Mouse (Mus musculus) thymus, postnatal 10 days (tissue): ENCODE results near the gene Adamts12.

Experiments
- DNase-seq, 2 experiments: peaks; one replicate each; pipeline ENCODE4 v3.0.0; 2021; ENCODE audit warnings: low spot score in 2 of 2

Adamts12 gene

DNA sequence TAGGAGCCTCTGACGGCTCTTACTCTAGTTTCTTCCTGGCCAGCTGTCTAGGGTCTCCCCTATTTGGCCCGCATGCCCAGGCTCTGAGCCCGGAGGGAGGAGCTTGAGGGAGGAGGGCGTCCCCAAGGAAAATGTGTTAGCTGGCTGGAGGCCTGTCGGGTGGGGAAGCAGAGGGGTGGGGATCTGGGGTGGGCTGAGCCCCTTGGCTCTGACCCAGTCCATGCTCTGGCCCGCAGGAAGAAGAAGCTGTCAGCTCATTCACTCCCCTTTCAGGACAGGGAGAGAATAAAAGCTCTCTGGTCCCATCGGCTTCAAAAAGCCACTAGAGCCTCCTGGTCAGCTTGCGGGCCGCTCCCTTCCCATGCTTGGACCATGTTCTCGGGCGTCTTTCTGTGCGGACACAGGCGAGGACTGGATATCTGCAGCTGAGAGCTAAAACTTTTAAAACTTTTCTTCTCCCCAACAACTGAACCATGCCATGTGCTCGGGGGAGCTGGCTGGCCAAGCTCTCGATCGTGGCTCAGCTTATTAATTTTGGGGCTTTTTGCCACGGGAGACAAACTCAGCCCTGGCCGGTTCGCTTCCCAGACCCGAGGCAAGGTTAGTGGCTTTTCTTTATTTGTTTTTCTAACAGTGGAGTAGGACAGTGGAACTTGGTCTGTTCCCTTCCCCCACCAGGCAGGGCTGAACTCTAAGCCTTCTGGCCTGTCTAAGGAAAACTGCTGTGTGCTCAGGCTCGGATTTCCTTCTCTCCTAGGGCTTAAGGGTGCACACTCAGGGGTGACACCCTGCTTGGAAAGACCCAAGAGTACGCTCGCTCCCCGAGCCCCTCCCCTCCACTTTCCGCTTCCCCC, at the start of gene Adamts12:
Adamts12 (plus strand) TSS at position 233 of the 854 bp plus-strand sequence.
- DNase-seq, result no peak

- no peak for DNase-seq
Observed at GRCm38 (mm10) chr15:11014931-11015330, 49.7 kb upstream of the Adamts12 start.

GRCm38 (mm10) chr15:11026801-11027561, 37.6 kb upstream of the Adamts12 start:
- no peak for DNase-seq

DNA sequence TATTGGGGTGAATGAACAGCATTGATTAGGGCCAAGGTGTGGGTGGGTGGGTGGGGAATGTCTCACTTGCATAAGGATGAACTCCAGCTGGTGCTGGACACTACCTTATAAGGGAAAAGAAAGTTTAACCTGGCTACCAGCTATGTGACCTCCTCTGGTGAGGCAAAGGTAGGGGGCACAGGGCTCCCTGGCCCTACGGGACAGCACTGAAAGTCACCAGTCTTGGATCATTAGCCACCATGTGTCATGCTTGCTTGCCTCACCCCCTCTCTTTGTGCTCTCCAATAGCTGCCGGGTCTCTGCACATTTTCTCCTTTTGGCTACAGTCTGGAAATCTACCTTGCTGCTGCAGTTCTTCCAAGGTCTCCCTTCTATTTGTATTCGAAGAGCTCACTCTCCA, 34.4 kb upstream of the Adamts12 start:
- DNase-seq, result no peak

DNA sequence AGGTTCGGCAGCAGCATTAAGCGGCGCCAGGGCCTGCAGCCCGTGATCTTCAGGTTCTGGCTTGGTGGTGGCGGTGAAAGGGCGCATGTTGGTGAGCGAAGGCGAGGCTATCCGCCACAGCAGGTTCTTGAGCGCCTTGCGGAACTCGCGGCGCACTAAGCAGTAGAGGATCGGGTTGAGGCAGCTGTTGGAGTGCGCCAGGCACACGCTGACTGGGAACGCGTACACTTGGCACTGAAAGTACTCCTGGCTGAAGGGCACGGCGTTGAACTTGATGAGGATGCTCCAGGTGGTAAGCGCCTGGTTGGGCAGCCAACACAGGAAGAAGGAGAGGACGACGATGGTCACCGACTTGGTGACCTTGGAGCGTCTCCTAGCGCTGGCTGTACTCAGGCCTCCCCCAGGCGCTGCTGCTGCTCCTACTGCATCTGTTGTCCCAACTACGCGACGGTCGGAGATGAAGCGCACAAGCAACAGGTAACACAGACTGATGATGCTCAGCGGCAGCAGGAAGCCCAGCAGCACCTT, 28.6 kb upstream of the Adamts12 start:
- no peak for DNase-seq

DNA sequence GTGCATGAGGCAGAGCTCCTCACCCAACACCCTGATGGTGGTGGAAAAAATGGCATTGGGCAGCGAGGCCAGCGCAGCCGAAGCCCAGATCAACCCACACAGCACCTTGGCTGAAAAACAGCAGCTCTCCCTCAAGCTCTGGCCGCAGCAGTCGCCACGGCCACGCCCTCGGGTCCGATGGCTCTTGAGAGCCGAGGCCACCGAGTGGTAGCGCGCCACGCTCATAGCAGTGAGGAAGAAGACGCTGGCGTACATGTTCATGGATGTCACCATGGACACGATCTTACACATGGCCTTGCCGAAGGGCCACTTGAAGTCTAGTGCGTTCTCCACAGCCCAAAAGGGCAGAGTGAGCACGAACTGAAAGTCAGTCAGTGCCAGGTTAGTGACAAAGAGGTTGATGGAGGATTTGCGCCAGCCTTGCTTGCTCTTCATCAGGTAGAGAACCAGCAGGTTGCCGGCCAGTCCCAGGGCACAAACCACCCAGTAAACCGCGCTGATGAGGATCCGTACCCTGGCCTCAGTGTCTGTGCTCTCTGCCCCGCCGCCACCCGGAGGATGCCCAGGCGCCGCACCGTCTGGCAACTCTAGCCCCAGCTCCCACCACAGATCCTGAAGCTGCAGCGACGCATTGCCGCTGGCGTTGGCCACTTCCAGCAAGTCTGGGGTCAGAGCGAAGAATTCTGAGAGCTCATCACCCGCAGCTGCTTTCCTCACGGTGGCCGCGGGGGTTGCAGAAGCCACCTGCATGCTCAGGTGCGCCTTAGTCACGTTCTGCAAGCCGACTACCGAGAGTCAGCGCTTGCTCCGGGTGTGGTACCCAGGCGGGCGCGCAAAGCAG, 27.8 kb upstream of the Adamts12 start:
- no peak for DNase-seq

- no peak for DNase-seq
Observed at GRCm38 (mm10) chr15:11037376-11037695, 27.3 kb upstream of the Adamts12 start.

DNA sequence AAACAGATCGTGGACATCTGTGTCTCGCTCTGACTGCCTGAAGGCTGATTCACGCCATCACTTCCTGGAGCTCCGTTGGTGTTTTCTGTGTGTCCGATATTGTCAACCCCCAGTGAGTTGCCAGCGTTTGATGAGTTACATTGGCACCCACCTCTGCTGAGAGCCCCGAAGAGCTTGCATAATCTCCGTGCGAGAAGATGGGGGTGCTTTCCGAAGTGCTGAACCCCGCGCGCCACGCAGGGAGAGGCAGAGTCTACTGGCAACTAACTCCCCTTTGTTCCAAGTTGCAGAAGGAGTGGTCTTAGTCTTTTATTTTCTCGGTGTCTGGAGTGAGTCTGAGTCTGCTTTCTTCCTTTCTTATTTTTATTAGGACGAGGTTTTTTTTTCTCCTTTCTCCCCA, 26.9 kb upstream of the Adamts12 start, which contains the start of gene Rxfp3:
Rxfp3 (minus strand) TSS at position 281 of the 400 bp plus-strand sequence.
- DNase-seq, result no peak

GRCm38 (mm10) chr15:11038476-11038875, 26.1 kb upstream of the Adamts12 start:
- DNase-seq, result no peak

GRCm38 (mm10) chr15:11040067-11040466, 24.5 kb upstream of the Adamts12 start:
- DNase-seq, result no peak

GRCm38 (mm10) chr15:11041229-11041628, 23.4 kb upstream of the Adamts12 start:
- DNase-seq, result no peak

DNA sequence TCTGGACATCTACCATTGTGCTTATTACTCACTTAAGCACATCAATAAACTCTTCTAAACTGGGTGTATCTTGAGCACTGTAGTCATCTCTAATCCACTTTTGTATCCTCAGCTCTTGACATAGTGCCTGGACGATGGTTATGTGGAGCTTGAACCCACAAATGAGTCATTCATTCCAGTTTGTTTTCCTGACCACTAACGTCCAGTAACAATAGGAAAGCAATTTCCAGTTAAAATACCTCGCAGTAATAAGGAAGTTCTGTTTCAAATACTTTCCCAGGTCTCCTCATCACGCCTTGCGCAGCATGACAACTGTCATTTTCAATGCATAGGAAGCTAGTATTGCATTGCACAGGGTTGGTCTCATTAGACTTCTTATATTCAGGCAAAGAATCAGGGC, 21.8 kb upstream of the Adamts12 start:
- DNase-seq, result no peak

GRCm38 (mm10) chr15:11053678-11054439, 10.7 kb upstream of the Adamts12 start:
- DNase-seq, result no peak

DNA sequence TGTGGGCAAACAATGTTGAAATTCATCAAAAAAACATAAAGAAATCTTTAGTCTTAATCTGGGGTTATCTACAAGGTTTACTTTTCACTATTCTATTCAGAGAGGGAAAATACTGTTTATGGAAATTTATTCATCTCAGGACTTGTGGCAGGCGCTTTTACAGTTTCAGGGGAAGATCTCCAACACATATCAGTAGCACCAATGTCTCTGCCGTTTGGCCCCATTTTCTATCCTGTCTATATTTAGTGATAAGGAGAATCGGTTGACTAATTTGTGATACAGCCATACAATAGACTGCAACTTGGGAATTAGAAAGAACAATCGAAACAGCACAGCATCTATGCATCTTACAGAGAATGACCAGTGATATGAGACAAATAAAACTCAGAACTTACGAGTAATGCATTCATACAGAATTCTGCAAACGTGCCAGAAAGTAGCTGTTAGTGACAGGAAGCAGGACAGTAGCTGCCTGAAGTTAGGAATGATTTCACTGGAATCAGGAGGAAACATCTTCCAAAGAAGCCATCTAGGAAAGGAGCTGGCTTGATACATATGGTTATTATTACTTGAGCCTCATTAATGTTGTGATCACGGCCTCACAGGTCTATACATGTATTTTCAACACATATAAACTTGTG, 10.0 kb upstream of the Adamts12 start:
- no peak for DNase-seq

- DNase-seq, result no peak
Observed at GRCm38 (mm10) chr15:11062903-11063302, 1.7 kb upstream of the Adamts12 start.

DNA sequence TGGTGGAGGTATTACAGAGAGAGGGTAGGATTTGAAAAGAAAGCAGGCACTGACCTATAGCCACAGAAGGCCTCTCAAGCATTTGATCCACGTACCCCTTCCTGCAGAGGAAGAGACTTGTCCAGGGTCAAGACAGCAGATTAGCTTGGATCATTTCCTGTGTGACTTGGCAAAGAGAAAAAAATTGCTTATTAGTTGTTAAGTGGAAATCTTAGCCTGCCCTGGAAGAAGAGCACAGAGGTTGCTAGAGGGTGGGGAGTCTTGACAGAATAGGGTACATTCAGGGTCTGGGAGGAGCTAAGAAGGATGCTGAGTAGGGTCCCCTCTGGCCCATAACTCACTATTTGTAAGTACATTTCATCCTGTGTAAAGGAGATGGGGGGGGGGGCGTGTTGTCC, 431 bp upstream of the Adamts12 start:
- no peak for DNase-seq

DNA sequence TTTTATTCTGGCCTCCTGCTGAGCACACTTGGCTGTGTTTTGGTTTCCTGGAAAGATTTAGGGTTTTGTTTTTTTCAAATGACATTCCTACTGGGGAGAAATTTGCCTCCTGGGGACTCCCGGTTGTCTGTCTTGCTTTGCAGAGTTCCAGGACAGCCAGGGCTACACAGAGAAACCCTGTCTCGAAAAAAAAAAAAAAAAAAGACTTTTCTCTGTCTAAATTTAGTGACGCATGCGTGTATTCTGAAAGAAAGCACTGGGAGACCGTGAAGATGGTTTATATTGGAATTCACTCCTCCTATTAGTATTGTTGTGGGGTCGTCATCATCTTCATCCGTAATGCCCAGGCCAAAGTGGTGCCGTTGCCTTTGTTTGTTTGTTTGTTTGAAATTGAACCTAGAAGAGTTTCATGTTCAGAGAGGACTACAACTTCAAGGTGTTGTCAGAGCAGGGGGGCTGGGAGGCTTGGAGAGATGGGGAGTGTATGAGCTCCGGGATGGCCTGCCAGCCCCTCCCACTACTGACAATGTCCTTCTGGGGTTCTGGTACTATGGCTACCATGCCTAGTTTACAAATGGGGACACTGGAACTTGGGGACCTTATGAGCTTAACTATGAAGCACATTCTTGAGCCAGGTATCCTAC, 1.1 kb downstream of the Adamts12 start:
- DNase-seq, result no peak

DNA sequence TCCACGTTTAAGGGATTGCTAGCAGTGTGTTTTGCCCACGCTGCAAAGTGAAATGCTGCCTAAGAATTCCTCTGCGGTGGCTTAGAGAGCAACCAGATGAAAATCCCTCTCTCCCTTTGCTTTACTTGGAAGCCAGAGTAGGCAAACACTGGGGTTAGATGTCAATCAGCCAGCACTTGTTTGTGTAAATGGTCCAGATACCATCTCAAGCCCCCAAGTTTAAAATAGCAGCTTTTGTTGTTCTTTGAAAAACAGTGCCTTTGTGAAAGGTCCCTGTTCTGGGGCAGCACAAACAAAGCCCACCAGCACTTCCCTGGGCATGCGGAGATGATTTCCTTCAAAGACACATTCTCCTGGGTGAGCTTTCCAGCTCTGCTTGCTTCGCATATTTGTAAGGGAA, 1.7 kb downstream of the Adamts12 start:
- no peak for DNase-seq

GRCm38 (mm10) chr15:11067891-11068290, 3.3 kb downstream of the Adamts12 start:
- no peak for DNase-seq

- DNase-seq, result no peak
Observed at GRCm38 (mm10) chr15:11075726-11076361, 11.3 kb downstream of the Adamts12 start.
